Mouse (Mus musculus) G1E (cell line): Measurements from ENCODE around the gene Ezh2. TPM values are rescaled to one million over a fixed set of nuclear protein-coding genes. Genes with fewer than 3 reads are reported as not detected.
A peak's percentile ranks its signal among the peaks of the same experiment; 100 is the strongest.

Experiments
- ATAC-seq: 2 replicates; pipeline ENCODE4 v1.8.0; 2016; ENCODE audit warnings: mild to moderate bottlenecking; ENCODE audit not compliant: insufficient number of reproducible peaks, poor library complexity, low FRiP score, severe bottlenecking; ENCODE audit errors: extremely low read depth
- DNase-seq: peaks from one replicate; pipeline ENCODE4 v3.0.0; 2012; ENCODE audit warnings: low spot score
- H3K27me3 ChIP-seq: 2 replicates; pipeline ENCODE4 v1.6.1; 2012; ENCODE audit warnings: mild to moderate bottlenecking, low read length, inconsistent platforms; ENCODE audit not compliant: insufficient read depth
- H3K36me3 ChIP-seq: replicated peaks from 2 replicates; pipeline ENCODE3; 2012; ENCODE audit warnings: mild to moderate bottlenecking, inconsistent platforms
- H3K4me1 ChIP-seq: 2 replicates; pipeline ENCODE4 v1.6.1; 2012; ENCODE audit warnings: low read depth, low read length, inconsistent platforms, mixed read lengths; ENCODE audit not compliant: insufficient read depth
- H3K4me3 ChIP-seq: 2 replicates; pipeline ENCODE4 v1.5.1; 2012; ENCODE audit warnings: low read depth, mild to moderate bottlenecking, inconsistent platforms, low read length, moderate library complexity, mixed read lengths
- H3K9me3 ChIP-seq: replicated peaks from 2 replicates; pipeline ENCODE4 v1.6.1; 2012; ENCODE audit warnings: inconsistent platforms
- CTCF ChIP-seq: IDR thresholded peaks from 2 replicates; pipeline ENCODE4 v1.5.1; 2012; ENCODE audit warnings: low read depth, low read length, inconsistent platforms, mixed read lengths
- GATA1 ChIP-seq: IDR thresholded peaks from 2 replicates; pipeline ENCODE4 v1.6.1; 2012; ENCODE audit warnings: borderline replicate concordance, low read length, inconsistent platforms, mixed read lengths
- GATA2 ChIP-seq: IDR thresholded peaks from 2 replicates; pipeline ENCODE4 v1.6.1; 2012; ENCODE audit warnings: low read depth, low read length, inconsistent platforms, borderline replicate concordance
- POLR2AphosphoS5 ChIP-seq: IDR thresholded peaks from 2 replicates; pipeline ENCODE4 v1.6.1; 2012; ENCODE audit warnings: low read depth, low read length, inconsistent platforms; ENCODE audit not compliant: insufficient replicate concordance
- TAL1 ChIP-seq: conservative IDR thresholded peaks from 2 replicates; pipeline ENCODE4 v1.6.1; 2012; ENCODE audit warnings: low read depth, low read length, inconsistent platforms, mixed read lengths
- polyA plus RNA-seq: library from polyadenylated mRNA; stranded (reverse); fragments of >175 nt; gene quantifications from 2 replicates; pipeline ENCODE4 v1.2.3, GENCODE M21; 2012
- total RNA-seq, 2 experiments: library from RNA; stranded (forward) in 1 of 2; stranded (reverse) in 1 of 2; fragments of 200-1000 nt in 1 of 2; fragments of >200 nt in 1 of 2; fragmentation: Nextera tagmentation in 1 of 2; gene quantifications; 2 replicates each; pipeline ENCODE4 v1.2.3; 2014 to 2017

The Ezh2 gene
- total and polyA plus RNA-seq, 3 experiments = 47.1 to 268 (median 81.1) TPM

- no peak for DNase-seq
- Histone ChIP-seq H3K27me3 (no peaks in the 10 kb centered on the region), H3K36me3 (peaks cover 78% of the 10 kb centered on the region), H3K4me1 (peaks cover 24% of the 10 kb centered on the region), H3K9me3 (no peaks in the 10 kb centered on the region), H3K4me3 (no peak overlapping the region)
- ATAC-seq = no peak
- TF ChIP-seq POLR2AphosphoS5 (no peak), GATA2 (no peak), CTCF (no peak), GATA1 (no peak), TAL1 (no peak)
Observed at GRCm38 (mm10) chr6:47559287-47559686, 35.9 kb downstream of the Ezh2 start.

DNA sequence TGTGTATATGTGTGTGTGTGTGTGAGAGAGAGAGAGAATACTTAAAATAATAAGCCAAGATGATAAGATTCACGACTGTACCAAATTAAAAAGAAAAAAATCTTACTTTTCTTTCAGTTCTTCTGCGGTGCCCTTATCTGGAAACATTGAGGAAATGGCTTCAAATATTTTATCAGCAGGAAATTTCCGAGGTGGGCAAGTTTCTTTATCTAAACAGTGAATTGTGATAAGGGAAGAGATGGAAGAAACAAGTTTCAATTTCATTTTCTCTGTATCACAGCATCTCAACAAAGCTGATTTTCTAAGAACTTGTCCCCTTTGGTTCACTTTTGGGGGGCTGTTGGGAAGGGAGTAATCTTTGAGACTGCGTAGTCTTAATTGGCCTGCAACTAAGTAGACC is 42.9 kb downstream of the Ezh2 start:
- H3K36me3 ChIP-seq = peaks cover 86% of the 10 kb centered on the region
- no peak for ATAC-seq
- TF ChIP-seq POLR2AphosphoS5 = no peak
- no peak for TF ChIP-seq GATA1
- no peak for TF ChIP-seq TAL1
- TF ChIP-seq GATA2 = no peak
- no peak for TF ChIP-seq CTCF

DNA sequence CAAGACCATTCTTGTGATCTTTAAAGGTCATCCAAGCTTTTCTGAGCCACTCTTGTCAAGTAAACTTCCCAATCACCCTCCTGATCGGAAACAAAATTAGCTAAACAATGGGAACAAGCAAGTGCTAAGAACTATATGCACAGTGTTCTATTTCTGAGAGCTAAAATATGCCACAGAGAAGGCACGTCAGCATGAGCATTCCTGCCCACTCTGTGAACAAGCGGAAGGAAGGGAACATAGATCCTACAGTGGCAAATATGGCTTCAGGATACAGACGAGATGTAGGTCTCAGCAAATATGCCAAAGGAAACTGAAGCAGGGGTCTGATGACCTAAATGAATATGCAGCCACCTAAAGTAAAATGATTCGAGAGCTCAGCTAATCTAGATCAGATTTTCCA is 59.8 kb downstream of the Ezh2 start:
- ATAC-seq = no peak
- Histone ChIP-seq H3K4me1 (peaks cover 3% of the 10 kb centered on the region; the same call in 1 of the 2 replicates), H3K27me3 (no peaks in the 10 kb centered on the region), H3K36me3 (peaks cover 70% of the 10 kb centered on the region), H3K4me3 (no peak overlapping the region), H3K9me3 (no peaks in the 10 kb centered on the region)
- DNase-seq = no peak
- TF ChIP-seq CTCF = no peak
- TF ChIP-seq GATA2 = no peak
- TF ChIP-seq TAL1 = no peak
- TF ChIP-seq GATA1 = no peak

More for the DNA sequence above, 42.9 kb downstream of the Ezh2 start:
- H3K4me1 ChIP-seq = no peaks in the 10 kb centered on the region
- H3K4me3 ChIP-seq = no peak overlapping the region
- no peaks in the 10 kb centered on the region for H3K27me3 ChIP-seq
- no peaks in the 10 kb centered on the region for H3K9me3 ChIP-seq
- no peak for DNase-seq

DNA sequence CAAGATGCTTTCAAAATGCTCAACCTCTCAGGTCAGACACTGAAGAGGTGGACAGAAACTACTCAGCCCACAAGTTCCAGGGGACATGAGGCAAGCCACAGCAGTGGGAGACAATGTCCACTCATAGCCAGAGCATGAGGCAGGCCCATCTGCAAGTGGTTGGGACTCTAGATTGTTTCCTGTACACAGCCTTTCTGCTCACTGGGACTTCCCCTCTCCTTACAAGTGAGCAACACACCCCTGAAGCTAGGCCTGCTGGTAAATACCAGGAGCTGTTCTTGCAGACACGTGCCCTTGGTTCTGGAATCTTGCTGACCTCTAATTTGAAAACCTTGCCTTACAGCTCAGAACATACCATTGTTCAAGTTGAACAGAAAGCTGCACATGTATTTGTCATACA is 62.6 kb downstream of the Ezh2 start:
- Histone ChIP-seq H3K4me3 (no peak overlapping the region), H3K36me3 (peaks cover 91% of the 10 kb centered on the region), H3K27me3 (no peaks in the 10 kb centered on the region), H3K4me1 (peaks cover 3% of the 10 kb centered on the region; the same call in 1 of the 2 replicates), H3K9me3 (no peaks in the 10 kb centered on the region)
- no peak for ATAC-seq
- no peak for TF ChIP-seq POLR2AphosphoS5
- DNase-seq = no peak

DNA sequence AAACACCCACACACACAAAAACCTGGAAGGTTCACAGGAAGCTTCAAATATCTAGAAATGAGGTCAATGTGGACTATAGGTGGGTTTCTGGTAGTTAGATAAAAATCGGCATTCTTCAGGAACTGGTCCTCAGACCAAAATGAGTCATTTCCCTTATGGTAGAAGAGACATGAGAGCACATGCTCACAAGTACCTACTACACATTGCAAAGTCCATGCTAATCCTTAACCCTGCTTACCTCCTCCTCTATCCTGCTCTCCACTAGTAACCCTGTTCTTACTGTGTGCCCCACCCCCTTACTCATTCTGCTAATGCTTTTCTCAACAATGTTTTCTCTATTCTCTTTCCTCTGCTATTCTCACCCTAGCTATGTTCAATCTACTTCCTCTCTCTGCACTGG is 67.5 kb downstream of the Ezh2 start:
- DNase-seq = no peak
- H3K4me1 ChIP-seq = 0 out of 2 replicates have a peak, but pooled peaks cover 3% of the 10 kb centered on the region
- no peaks in the 10 kb centered on the region for H3K9me3 ChIP-seq
- no peak for ATAC-seq
- peaks cover 96% of the 10 kb centered on the region for H3K36me3 ChIP-seq
- H3K4me3 ChIP-seq = no peak overlapping the region
- H3K27me3 ChIP-seq = no peaks in the 10 kb centered on the region
- TF ChIP-seq GATA1 (no peak), POLR2AphosphoS5 (no peak), GATA2 (no peak)

- ATAC-seq (no peak), DNase-seq (no peak)
- Histone ChIP-seq H3K36me3 (peaks cover 96% of the 10 kb centered on the region), H3K9me3 (no peaks in the 10 kb centered on the region), H3K4me3 (no peak overlapping the region), H3K27me3 (no peaks in the 10 kb centered on the region), H3K4me1 (0 out of 2 replicates have a peak, but pooled peaks cover 2% of the 10 kb centered on the region)
- TF ChIP-seq GATA2 = no peak
- TF ChIP-seq CTCF = no peak
- TF ChIP-seq GATA1 = no peak
- TF ChIP-seq TAL1 = no peak
- no peak for TF ChIP-seq POLR2AphosphoS5
Observed at GRCm38 (mm10) chr6:47527129-47527528, 68.0 kb downstream of the Ezh2 start.

GRCm38 (mm10) chr6:47526446-47526845 is 68.7 kb downstream of the Ezh2 start:
- no peak for DNase-seq
- ATAC-seq = no peak

More at GRCm38 (mm10) chr6:47526446-47526845, 68.7 kb downstream of the Ezh2 start:
- no peaks in the 10 kb centered on the region for H3K27me3 ChIP-seq
- no peaks in the 10 kb centered on the region for H3K9me3 ChIP-seq
- TF ChIP-seq TAL1 (no peak), GATA1 (no peak), POLR2AphosphoS5 (peak; percentile 69; the same call in 1 of the 2 replicates), CTCF (no peak), GATA2 (no peak)
- H3K4me3 ChIP-seq = no peak overlapping the region
- H3K36me3 ChIP-seq = peaks cover 97% of the 10 kb centered on the region
- H3K4me1 ChIP-seq = 0 out of 2 replicates have a peak, but pooled peaks cover 2% of the 10 kb centered on the region
